Mouse (Mus musculus): ENCODE results near the gene Tcaf3.

DNA sequence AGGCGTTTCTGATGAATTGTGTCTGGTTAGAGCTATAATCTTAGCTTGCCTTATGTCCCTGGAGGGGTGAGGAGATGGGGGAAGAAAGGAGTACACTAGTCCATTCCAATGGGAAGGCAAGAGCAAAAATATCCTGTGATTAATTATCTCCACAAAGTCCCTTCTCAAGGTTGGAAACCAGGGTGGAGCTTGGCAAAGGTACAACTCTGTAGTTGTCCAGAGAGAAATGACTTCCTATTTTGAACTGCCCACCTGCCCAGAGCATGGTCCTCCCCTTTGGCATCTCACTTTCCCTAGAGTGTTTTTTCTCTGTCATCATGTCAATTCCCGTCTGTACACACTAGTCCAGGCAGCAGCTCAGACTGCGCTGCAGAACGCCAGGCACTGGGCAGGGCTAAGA, 50.0 kb downstream of the Tcaf3 start, which contains the start of gene Olfr455:
- TF ChIP-seq POLR2A (IDR thresholded peaks at IDR 0.05; ENCODE audit: insufficient read depth, low read length), result no peak
- TF ChIP-seq CTCF (IDR thresholded peaks at IDR 0.05; ENCODE audit: low read depth, low read length), result no peak
